Mouse (Mus musculus): ENCODE results near the gene Zranb1.
A peak's percentile ranks its signal among the peaks of the same experiment; 100 is the strongest.

Zranb1 gene

DNA sequence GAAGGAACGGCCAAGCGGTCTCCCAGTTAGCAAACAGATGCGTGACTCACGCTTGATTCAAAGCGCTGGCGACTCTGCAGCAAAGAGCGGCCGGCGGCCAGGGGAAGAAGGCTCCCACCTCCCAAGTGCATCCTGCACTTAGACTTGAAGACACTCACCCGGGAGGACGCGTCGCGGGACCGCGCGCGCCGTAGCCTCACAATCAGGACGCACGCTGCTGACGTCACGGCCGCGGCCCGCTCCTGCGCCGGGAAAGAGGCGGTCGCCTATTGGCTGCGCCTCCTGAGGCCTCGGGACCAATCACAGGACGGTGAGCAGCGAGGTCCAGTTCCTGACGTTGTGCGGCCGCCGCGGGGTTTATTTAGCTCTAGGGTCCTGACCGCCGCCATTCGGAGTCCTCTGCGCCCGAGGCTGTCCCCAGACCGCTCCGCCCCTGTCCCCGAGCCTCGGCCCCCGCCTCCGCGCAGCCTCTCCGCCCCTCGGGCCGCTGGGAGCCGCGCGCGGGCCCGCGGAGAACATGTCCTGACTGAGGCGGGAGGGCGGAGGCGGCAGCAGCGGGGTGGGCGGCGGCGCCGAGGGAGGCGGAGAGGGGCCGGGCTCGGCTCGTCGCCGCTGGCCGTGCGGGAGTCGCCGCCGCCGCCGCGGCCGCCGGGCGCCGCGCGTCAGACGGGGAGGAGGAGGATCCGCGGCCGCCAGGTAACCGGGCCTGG is at the start of gene Zranb1:
TSS of gene Zranb1 (plus strand) at position 293 of the 710 bp plus-strand sequence.
- peak; percentile 96 to 97 for DNase-seq (ENCODE audit: low read depth in 2 of 2, low spot score in 2 of 2)

DNA sequence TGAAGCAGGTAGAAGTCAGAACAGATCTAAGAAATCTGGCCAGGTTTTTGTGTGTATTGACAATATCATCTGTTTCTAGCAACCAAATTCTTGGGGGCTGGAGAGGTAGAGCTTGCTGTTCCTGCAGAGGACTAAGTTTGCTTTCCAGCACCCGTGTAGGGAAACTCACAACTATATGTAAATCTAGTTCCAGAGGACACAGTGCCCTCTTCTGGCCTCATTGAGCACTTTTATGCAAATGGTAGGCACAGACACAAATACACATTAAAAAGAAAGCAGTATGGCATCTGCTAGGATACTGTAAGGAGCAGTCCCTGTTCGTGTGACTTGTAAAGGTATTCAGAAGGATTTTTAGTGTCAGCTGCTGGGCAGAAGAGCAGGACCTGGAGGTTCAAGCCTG is 48.6 kb upstream of the Zranb1 start:
- peak in 1 of 2 experiments; percentile 11 for DNase-seq (ENCODE audit: low read depth in 2 of 2, low spot score in 2 of 2)

DNA sequence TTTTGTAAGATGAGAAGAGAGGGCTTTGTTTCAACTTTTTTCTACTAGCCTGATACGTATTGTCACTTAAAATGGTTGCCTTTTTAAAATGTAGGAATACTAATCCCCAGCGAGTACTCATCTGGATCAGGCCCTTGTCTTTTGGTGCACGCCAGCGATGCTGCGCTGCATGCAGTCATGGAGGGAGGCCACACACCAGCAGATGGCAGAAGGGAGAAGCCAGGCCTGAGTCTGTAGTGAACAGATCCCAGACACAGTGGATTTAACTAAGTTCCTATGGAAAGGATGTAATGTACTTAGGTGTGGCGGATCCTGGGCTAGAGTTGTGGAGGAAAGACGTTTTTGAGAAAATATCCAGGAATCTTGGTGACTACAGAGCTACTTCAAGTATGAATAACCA is 46.9 kb upstream of the Zranb1 start:
- no peak for DNase-seq (ENCODE audit: low read depth in 2 of 2, low spot score in 2 of 2)

DNA sequence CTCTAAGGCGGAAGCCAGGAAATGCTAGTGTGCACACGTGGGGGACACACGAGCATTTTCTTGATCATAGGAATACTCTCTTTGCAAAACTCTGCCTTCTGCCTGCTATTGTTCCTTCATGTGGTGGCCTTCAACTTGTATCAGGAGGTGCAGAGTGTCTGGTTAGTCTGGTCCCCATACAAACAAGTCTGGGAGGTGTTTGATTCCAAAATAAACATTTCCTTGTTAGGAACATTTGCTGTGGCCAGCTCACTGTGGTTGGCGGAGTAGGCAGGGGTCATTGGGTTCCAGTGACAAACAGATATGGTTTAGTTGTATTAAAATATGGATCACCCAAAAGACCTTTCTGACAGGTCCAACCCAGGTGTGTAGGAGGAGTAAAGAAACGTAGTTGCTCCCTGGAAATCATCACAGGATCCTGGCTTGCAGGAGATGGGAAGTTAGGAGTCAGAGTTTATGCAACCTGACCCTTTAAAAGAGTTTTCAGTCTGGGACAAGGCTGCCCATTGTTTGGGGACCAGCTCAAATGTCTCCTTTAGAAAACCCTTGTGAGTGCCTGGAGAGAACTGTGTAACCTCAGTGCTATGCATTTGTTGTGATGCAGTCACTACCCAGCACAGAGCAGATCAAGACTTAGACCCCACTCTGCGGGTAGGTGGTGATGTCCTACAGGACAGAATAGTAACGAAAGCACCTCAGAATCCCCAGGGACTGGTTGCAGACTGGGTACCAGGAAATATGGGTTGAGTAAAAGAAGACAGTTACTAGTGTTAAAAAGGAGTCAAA is 43.7 kb upstream of the Zranb1 start:
- DNase-seq (ENCODE audit: low read depth in 2 of 2, low spot score in 2 of 2), result no peak

DNA sequence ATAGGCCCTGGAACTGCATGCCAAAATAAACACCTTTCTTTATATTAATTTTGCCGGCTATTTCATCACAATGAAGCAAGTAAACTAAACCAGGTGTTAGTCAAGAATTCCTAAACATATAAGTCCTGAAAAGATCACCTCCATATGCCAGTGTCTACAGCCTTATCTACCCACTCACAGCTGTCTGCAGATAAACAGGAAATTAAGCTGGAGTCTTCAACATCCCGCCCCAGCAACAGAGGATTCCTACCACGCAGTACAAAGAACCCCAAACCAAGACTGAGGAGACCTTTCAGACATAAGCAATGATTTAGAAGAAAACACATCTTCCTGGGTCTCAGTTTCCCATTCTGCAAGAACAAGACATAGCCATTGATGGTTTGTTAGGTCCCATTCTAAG is 42.9 kb upstream of the Zranb1 start:
- DNase-seq (ENCODE audit: low read depth in 2 of 2, low spot score in 2 of 2), result no peak

DNA sequence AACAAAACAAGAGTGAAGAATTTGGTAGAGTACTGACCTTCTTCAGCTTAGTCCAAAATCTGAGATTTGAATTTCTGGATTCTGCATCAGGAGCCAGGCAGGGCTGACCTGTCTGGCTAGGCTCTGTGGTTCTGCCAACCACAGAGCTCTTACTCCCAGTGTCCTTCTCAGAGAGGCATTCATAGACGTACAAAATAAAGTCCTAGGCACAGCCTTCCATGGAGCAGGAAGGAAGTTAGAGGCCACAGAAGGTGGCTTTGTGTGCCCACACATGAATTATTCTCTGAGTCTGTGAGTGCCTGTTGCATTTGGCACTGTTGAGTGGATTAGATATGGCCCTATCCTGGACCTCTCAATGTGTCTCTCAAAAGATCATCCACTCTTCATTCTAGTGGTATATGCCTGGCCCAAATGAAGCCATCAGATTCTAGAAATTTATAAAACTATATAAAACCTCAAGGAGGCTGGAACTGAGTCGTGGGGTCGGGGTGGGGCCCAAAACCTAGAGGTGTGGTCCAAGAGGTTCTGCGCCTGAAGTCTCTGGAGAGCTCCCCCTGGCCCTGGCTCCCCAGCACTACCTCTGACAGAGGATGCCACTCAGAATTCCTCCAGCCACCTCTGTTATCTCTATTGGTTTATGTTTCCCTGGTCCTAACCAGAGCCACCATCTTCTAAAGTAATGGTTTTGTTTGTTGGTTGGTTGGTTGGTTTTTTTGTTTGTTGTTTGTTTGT is 42.3 kb upstream of the Zranb1 start:
- DNase-seq (ENCODE audit: low read depth in 2 of 2, low spot score in 2 of 2), result no peak

DNA sequence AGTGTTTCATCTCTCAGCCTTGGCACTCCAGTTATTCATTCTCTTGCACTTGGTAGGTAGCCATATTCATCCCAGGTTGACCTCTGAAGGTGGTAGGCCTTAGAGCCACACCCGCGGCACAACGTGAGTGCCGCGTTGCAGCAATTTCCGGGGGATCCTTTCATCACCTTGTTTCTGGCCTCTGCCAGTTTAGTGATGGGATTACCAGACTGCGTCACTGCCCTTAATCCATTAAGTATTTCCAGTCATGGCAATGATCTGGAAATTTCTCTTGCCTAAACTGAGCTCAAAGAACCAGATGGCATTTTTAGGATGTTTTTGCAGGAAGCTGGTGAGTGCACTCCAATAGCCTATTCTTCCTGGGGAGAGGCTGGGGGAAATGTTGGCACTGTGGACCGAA is 41.3 kb upstream of the Zranb1 start:
- no peak for DNase-seq (ENCODE audit: low read depth in 2 of 2, low spot score in 2 of 2)

DNA sequence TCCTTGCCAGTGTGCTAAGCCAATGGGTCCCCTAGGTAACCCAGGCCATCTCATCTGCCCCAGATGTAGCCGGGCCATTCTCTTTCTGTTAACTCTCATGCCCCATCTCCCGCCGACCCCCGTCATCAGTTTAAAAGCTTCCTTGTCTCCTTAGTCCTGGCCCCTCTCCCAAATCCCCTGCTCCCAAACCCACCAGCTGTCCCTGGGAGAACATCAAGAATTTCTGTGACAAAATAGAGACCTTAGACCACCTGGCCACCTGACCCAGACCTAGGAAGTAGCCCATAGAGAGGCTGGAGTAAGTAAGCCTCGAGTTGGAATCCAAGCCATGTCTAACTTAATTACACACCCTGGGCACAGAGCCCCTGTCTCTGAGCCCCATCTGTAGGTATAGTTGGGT is 40.7 kb upstream of the Zranb1 start:
- no peak for DNase-seq (ENCODE audit: low read depth in 2 of 2, low spot score in 2 of 2)

DNA sequence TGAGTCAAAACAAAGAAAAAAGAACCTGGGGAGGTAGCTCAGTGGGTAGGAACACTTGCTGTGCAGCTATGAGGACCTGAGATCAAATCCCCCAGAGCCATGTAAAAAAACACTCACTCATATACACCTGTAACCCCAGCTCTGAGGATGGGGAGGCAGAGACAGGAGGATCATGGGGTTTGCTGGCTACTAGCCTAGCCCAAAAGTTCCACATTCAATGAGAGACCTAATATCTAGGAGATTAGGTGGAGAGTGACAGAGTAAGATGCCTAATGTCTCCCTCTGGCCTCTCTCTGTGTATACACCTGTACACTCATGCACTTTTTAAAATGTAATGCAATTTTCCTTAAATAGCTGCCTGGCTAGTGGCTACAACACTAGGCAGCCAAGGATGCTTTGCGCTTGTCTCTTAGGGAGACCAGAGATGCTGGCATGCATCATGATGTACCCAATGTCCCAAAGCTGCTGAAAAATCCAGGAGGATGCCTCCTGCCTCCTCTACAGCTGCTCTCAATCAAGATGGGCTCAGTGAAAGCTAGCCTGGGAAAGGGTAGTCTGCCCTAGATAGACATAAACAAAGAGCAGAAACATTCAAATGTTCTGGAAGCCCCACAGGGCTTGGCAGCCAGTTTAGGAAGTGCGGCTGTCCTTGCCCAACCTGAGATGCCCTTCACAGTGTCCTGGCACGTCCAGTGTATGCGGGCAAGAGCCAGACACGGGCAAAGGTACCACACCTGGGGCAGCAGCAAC is 39.2 kb upstream of the Zranb1 start:
- no peak for DNase-seq (ENCODE audit: low read depth in 2 of 2, low spot score in 2 of 2)

DNA sequence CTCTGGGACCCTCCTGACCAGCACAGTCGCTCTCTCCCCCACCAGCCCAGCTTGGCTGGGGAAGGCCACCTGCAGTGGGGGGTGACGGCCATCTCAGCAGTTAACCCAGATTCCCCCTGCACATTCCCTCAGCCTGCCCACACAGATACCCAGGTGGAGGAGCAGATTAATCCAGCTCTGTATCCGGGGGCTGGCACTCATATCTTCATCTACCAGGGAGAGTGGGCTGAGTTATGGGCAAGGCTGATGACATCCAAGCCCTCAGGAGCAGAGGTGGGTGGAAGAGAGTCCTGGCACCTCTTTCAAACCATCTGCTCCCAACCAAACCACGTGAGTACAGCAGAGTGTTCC is 38.7 kb upstream of the Zranb1 start:
- DNase-seq (ENCODE audit: low read depth in 2 of 2, low spot score in 2 of 2), result no peak

DNA sequence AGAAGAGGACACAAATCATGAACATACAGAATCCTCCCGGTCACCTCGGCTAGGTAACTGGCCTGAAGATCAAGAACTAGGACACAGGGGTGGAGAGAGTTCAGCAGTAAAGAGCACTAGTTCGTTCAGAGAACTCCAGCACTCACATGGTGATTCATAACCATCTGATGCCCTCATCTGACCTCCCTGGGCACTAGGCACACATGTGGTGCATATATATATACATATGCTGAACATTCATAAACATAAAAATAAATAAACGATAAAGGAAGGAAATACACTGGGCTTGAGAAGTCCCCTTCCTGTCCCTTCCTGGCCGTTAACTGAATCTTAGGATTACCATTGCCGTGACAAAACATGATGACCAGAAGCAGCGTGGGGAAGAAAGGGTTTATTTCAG is 38.1 kb upstream of the Zranb1 start:
- DNase-seq (ENCODE audit: low read depth in 2 of 2, low spot score in 2 of 2), result no peak

DNA sequence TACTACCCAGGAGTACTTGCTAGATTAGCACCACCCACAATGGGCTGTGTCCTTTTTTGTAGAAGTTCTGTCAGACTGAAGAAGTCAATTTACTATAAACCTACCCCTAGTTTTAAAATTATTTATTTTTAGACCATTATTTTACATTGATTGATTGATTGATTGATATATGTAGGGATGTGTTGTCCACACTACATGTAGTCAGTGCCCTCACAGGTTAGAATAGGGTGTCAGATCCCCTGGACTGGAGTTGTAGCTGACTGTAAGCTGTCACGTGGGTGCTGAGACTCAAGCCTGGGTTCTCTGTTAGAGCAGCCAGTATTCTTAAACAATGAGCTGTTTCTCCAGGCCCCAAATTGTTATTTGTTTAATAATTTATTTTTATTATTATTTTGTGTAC is 37.6 kb upstream of the Zranb1 start:
- DNase-seq (ENCODE audit: low read depth in 2 of 2, low spot score in 2 of 2), result no peak

DNA sequence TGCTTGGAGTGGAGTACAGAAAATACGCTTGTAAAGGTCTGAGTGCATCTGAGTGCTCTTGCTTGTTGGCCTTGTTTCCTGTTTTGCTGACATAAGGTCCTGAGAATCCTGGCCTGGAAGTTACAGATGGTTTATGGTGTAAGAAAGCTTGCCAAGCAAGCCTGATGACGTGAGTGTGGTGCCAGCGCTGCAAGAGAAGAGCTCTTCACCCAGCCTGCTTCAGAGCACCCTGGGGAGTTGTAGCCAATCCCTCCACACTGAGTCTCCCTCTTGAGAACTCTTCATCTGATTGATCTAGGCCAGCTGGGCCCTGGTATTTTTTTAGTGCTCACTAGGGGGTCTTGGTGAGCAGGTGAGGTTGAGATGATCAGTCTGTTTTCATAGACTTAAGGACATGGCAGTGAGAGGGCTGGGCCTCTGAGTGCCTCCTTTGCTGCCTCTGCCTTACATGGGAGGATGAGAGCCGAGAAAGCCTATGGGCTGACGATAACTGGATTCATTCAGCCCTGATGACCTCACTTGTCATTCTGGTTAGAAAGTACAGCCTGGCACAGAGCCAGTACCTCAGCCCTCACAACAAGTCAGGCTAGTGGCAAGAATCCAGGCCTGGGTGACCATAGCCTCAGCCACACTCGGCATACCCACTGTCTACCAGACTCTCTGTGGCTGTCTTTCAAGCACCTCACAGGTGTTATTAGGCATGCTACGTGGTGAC is 35.9 kb upstream of the Zranb1 start:
- DNase-seq (ENCODE audit: low read depth in 2 of 2, low spot score in 2 of 2), result no peak

DNA sequence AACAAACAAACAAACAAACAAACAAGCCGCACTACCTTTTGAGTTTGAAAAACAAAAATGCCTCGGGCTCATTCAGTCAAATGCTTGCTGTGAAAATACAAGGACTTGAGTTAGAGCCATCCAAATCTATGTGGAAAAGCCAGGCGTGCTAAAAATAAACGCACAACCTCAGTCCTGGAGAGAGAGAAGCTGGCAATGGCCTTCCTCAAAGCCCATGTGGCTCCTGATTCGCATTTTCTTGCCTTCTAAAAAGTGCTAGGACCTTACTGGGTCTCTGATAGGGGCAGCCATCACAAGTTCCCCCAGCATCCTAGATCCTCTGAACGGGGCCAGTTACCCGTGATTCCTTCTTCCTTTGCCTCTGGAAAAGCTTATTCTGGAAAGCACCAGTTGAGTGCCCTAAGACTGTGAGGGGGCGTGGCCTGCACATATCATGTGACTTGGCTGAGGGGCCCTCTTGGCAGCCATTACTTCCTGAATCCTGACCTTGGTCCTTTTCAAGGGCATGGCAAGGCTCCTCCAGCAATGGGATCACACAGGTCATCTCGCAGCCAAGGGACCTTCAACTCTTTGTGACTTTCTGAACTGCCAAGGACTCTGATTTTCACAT is 34.6 kb upstream of the Zranb1 start:
- DNase-seq (ENCODE audit: low read depth in 2 of 2, low spot score in 2 of 2), result no peak

DNA sequence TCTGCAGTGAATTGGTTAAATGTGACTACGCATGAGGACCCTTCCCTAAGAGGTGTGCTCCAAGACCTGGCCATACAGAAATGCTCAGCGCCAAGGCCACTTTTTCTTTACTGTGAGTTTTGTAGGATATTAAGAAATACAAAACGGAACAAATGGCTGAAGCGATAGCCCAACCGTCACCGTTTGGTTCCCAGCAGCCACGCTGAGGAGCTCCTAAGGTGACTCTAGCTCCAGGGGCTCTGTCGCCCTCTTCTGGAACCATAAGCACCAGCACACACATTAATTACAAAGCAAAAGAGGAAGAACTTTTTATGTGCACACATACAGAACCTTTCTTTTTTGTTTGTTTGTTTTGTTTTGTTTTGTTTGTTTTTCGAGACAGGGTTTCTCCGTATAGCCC is 33.7 kb upstream of the Zranb1 start:
- no peak for DNase-seq (ENCODE audit: low read depth in 2 of 2, low spot score in 2 of 2)

DNA sequence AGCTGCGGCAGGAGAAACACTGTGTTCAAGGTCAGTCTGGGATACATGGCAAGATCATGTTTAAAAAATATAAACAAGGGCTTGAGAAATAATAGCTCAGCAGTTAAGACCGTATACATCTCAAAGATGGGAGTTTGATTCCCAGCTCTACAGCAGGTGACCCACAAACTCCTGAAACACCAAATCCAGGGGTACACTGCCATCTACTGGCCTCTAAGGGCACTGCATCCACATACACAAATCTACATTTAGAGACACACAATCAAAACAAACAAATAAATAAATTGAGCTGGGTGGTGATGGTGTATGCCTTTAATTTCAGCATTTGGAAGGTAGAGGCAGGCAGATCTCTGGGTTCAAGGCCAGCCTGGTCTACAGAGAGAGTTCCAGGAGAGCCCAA is 32.7 kb upstream of the Zranb1 start:
- DNase-seq (ENCODE audit: low read depth in 2 of 2, low spot score in 2 of 2), result peak; percentile 33 to 57

DNA sequence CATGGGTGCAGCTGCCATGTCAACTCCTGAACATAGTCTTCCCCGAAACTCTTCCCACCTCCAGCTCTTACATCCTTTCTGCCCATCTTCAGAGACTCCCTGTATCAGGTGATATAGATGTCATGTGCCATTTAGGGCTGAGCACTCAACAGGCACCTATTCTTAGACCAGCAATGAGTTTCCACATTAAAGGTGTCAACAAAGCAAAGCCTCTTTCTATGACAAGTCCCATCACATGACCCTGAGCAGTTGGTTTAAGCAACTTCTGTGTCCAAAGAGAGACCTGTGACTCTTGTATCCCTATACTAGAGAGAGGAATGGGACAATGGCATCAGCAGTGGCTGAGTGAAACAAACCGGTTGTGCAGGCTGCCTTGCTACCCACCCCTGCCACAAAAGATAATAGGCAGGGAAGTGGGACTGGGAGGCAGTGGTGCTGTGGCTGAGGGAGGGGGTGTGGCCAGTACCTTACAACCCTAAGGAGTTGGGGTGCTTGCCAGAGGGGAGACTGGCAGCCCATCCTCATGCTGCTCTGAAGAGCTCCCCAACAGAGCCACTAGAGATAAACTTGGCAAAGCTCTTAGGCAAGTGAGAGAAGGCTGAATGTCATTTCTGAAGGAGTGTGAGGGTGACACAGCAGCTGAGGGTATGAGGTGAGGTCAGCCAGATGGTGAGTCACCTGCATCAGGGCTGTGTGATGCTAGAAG is 30.0 kb upstream of the Zranb1 start:
- no peak for DNase-seq (ENCODE audit: low read depth in 2 of 2, low spot score in 2 of 2)

DNA sequence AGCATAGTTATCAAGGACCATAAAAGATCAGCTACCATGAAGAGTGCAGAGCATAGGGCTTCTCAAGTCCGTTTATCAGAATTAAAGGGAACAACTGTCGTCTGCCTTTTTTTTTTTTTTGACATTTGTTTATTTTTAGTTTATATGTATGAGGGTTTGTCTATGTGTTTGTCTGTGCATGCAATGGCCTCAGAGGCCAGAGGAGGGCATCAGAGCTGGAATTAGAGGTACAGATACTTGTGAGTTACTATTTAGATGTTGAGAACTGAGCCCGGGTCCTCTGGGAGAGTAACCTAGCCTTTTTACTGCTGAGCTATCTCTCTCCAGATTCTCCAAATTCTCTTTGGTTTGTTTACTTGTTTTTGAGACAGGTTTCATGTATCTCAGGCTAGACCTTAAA is 27.1 kb upstream of the Zranb1 start:
- no peak for DNase-seq (ENCODE audit: low read depth in 2 of 2, low spot score in 2 of 2)

DNA sequence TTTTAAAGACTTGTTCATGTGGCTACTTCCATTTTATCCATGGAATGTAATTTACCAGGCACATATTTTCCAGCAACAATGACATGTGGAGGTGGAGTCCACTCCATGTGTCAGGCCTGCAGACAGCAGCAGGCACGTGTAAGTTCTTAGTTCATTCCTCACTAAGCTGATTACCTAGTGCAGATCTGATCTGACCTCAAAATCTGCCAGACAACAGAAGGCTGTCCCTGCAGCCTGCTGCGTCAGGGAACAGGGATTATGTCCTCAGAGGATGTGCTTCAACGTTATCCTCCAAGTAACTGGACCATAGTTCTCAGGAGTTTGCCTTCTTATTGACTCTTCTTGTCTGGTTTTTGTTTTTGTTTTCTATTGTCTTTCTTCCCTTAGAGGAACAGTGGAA is 9.0 kb upstream of the Zranb1 start:
- DNase-seq (ENCODE audit: low read depth in 2 of 2, low spot score in 2 of 2), result no peak

DNA sequence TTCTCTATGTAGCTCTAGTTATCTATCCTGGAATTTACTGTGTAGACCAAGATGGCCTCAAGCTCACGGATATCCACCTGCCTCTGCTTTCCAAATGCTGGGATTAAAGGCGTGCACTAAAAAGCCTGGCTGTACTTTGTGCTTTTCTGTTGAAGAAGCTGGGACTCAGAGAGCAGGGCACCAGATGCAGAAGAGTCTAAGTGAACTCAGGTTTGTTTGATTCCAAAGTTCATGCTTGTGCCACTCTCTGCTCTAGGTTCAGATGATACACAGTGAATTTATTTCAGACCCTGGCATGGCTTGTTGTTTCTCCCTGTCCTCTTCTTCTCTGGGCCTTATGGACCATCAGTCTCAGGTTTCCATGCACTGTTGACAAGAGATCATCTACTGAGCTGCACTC is 5.7 kb upstream of the Zranb1 start:
- DNase-seq (ENCODE audit: low read depth in 2 of 2, low spot score in 2 of 2), result no peak

All from CD8-positive naive resting alpha-beta T cell, adult 2 months (primary cell).